Mouse (Mus musculus) E14TG2a.4 (cell line): Measurements from ENCODE around the gene Prdx5.

ENCODE experiments used
- CTCF ChIP-seq: conservative IDR thresholded peaks from 2 replicates; pipeline ENCODE4 v1.5.1; 2014; ENCODE audit warnings: low read length
- NANOG ChIP-seq: IDR thresholded peaks from 2 replicates; pipeline ENCODE4 v1.6.1; 2014; ENCODE audit warnings: borderline replicate concordance, low read length, mixed read lengths

- no peak for TF ChIP-seq CTCF
- no peak for TF ChIP-seq NANOG
Observed at GRCm38 (mm10) chr19:6925307-6925573, 15.3 kb upstream of the Prdx5 start, which contains the start of gene Catsperz.
